Mouse (Mus musculus) ovary, postnatal 36 days (tissue): ENCODE results near the gene Ankrd61.

Experiments
- DNase-seq: peaks from one replicate; pipeline ENCODE4 v3.0.0; 2022; ENCODE audit warnings: low spot score, mixed read lengths

Ankrd61 gene

GRCm38 (mm10) chr5:143892255-143892886, 5.1 kb downstream of the Ankrd61 start:
- DNase-seq = no peak

GRCm38 (mm10) chr5:143890741-143891140, 6.7 kb downstream of the Ankrd61 start:
- DNase-seq = no peak

- DNase-seq = no peak
These were observed 12.2 kb downstream of the Ankrd61 start for GRCm38 (mm10) chr5:143885274-143885673.

DNA sequence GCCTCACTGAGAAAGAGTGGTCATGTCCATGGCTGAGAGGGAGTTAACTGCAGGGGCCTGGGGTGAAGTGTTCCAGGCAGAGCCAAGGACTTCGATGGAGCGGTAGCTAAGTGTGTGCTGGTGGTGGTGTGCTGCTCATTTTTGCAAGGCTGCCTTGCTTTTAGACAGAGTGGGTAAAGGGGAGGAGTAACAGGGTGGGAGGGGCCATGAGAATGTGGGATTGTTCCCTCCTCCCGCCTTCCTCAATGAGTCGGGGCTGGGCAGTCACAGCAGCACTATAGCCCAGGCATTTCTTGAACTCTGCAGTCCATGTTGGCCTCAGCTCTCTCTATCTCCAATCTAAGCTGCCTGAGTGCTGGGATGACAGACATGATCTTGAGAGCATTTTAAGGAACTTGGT, 22.9 kb downstream of the Ankrd61 start:
- DNase-seq = no peak

GRCm38 (mm10) chr5:143871547-143872169, 25.8 kb downstream of the Ankrd61 start:
- DNase-seq = no peak
